Mouse (Mus musculus) regulatory T cell (primary cell): ENCODE measurements around the gene Hbb-bh2.
"Not testable (repeated sequence)": the region's sequence is repeated elsewhere in the genome, so short reads cannot be mapped to it uniquely, and the experiment has no call there.

Experiments used
- in situ Hi-C: fragments of 300-600 bp; cut with MboI, MseI; formaldehyde crosslinking; loops from one replicate; pipeline ENCODE4 v1.15.1; 2025; ENCODE audit warnings: high pct_unique_total_duplicates

Hbb-bh2 gene

GRCm38 (mm10) chr7:103812174-103812573 lies 28.1 kb downstream of the Hbb-bh2 start:
- in situ Hi-C loops = no loop called here

GRCm38 (mm10) chr7:103811223-103811845 lies 29.0 kb downstream of the Hbb-bh2 start:
- in situ Hi-C loops = no loop called here

- in situ Hi-C loops = no loop called here
These were observed 29.6 kb downstream of the Hbb-bh2 start for GRCm38 (mm10) chr7:103810746-103811145.

- in situ Hi-C loops = no loop called here
These were observed 30.0 kb downstream of the Hbb-bh2 start for GRCm38 (mm10) chr7:103810296-103810695.

GRCm38 (mm10) chr7:103809801-103810155 lies 30.5 kb downstream of the Hbb-bh2 start:
- in situ Hi-C loops = no loop called here

GRCm38 (mm10) chr7:103808971-103809800 lies 31.1 kb downstream of the Hbb-bh2 start:
- in situ Hi-C loops = no loop called here

GRCm38 (mm10) chr7:103808120-103808519 lies 32.2 kb downstream of the Hbb-bh2 start:
- in situ Hi-C loops = not testable (repeated sequence)

GRCm38 (mm10) chr7:103806856-103807255 lies 33.5 kb downstream of the Hbb-bh2 start:
- in situ Hi-C loops = no loop called here

GRCm38 (mm10) chr7:103792669-103793388 lies 47.5 kb downstream of the Hbb-bh2 start:
- in situ Hi-C loops = no loop called here

- in situ Hi-C loops = no loop called here
These were observed 48.6 kb downstream of the Hbb-bh2 start, which contains the start of gene Olfr67 for GRCm38 (mm10) chr7:103791721-103792120. Olfr67 (minus strand) TSS chr7:103791821.
